Mouse (Mus musculus) v-Abl transformed pro-B cells (cell line): ENCODE data around the gene Psmb1.

Experiments used
- in situ Hi-C, 2 experiments: fragments of 400-800 bp; cut with MboI; formaldehyde crosslinking; loops; one replicate each; pipeline ENCODE4 v1.15.1; 2025; ENCODE audit not compliant: unreplicated experiment in 2 of 2

Psmb1 gene

DNA sequence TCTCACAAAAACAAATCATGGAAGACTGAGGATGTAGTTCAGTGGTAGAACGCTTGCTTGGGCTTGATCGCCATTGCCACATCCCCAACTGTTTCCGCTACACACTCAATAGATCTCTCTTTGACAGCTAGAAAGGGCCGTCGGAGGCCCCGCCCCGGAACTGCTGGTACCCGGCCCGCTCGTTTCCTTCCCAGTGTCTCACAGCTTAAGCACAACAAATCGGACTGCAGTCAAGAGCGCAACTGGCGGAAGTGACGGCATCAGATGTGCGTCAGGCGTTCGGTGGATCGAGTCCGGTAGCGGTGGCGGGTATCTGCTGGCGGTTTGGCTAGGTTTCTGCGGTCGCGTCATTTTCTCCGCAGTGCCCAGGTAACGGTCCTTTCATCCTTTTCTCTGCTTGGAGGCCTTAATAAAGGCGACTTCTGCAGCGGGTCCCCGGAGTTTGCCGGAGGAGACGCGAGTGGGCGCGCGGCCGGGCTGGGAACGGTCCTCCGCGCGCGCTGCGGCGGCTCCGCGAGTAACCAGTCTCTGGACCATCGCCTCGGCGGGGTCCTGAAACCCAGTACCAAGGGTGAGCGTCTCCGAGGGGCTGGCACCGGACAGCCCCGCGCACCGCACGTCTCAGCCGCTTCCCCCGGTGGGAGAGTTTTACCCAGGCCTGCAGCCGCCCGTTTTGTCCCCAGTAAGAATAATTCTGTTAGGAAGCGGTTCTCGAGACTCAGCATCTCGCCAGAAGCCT, at the start of gene Psmb1, which contains the start of gene Tbp:
Gene Psmb1 (minus strand): TSS at position 96 of the 739 bp plus-strand sequence.
Gene Tbp (plus strand): TSS at position 233 of the 739 bp plus-strand sequence.
- in situ Hi-C loops, result loop anchor here in 1 of 2 experiments (10.0 kb wide), 1 partner anchor 65 kb away; the partner anchor contains the start of gene Prdm9

DNA sequence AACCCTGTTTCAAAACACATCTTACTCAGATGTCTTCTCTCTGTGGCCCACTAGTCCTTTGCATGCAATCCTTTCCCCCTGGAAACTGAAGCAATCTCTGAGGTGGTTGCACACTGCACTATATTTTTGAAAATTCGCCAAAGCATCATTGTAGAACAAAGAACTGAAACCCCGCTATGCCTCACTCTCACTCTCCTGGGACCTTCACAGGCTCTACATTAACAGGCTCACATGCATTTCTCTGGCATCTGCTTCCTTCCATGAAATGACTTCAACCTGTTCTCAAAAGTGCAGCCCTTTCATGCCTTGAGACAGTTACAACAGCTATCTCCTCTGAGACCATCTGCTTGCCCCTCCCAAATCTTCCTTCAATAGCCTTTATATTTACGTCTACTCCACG, 46.9 kb upstream of the Psmb1 start:
- in situ Hi-C loops, result loop anchor here in 1 of 2 experiments (25.0 kb wide), 1 partner anchor 1316 kb away; no protein-coding TSS in a partner anchor

DNA sequence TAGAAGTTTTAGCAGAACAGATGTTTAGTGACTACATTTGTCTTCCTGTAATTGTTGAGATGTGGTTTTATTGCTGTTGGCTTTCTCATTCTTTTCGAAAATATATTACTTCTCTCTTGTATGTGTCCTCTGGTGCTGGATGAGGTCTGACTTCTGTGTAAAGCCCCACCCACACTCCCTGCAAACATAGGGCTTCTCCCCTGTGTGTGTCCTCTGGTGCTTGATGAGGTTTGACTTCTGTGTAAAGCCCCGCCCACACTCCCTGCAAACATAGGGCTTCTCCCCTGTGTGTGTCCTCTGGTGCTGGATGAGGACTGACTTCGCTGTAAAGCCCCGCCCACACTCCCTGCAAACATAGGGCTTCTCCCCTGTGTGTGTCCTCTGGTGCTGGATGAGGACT, 44.3 kb upstream of the Psmb1 start:
- in situ Hi-C loops, result loop anchor here in 1 of 2 experiments (25.0 kb wide), 1 partner anchor 1318 kb away; no protein-coding TSS in a partner anchor

DNA sequence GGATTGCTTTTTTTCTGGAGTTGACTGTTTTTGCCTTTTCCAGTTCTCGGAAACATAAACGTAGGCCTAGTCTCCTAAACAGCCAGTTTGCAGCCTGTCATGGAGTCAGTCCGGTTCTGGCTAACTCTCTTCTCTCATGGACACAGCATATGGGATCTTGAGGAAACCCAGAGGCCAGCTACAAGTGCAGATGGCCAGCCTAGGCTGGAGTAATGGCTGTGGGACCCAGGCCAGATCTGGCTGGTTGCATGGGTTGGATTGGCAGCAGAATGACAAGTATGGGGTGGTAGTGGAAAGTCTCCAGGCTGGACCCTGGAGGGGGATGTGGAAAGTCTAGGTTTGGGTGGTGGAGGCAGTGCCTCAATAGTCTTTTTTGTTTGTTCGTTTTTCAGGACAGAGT, 40.8 kb upstream of the Psmb1 start:
- in situ Hi-C loops, result loop anchor here in 1 of 2 experiments (25.0 kb wide), 1 partner anchor 1322 kb away; no protein-coding TSS in a partner anchor

- in situ Hi-C loops, result loop anchor here in 1 of 2 experiments (25.0 kb wide), 1 partner anchor 1326 kb away; no protein-coding TSS in a partner anchor
Observed at GRCm38 (mm10) chr17:15536457-15536904, 36.9 kb upstream of the Psmb1 start.

GRCm38 (mm10) chr17:15535943-15536342, 36.4 kb upstream of the Psmb1 start:
- in situ Hi-C loops, result loop anchor here in 1 of 2 experiments (25.0 kb wide), 1 partner anchor 1326 kb away; no protein-coding TSS in a partner anchor

DNA sequence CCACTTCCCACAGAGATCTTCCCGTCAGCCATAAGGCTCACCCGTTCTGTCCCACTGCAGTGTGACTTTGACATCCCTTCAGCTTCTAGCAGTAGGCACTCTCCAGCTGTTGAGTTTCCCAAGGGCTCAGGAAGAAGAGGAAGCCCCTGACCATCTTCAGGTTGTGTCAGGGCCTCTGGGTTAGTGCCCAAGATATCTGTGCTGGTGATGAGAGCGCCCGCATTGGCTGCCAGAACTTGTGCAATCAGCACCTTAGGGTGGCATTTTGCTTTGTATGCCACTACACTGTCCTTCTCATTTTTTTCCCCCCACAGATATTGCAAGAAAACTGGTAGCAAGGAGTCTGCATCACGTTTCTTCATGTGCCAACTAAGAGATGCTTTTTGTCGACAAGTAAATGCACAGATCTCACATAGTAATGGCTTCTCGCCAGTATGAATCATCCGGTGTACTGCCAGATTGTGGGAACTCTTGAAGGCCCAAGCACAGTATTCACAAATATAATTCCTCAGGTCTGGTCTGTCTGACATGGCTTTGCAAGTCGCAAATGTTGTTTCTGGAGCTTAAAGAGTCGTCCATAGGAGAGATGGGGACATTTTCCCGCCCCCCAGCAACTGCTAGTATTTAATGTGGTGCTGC, 35.7 kb upstream of the Psmb1 start:
- in situ Hi-C loops, result loop anchor here in 1 of 2 experiments (25.0 kb wide), 1 partner anchor 1327 kb away; no protein-coding TSS in a partner anchor

GRCm38 (mm10) chr17:15530141-15530540, 30.6 kb upstream of the Psmb1 start:
- in situ Hi-C loops, result loop anchor here (5.0 to 25.0 kb wide), 2 partner anchors 247 to 1332 kb away; no protein-coding TSS in a partner anchor

GRCm38 (mm10) chr17:15528887-15529286, 29.3 kb upstream of the Psmb1 start:
- in situ Hi-C loops, result loop anchor here (10.0 to 25.0 kb wide), 3 partner anchors 186 to 1333 kb away; no protein-coding TSS in a partner anchor

DNA sequence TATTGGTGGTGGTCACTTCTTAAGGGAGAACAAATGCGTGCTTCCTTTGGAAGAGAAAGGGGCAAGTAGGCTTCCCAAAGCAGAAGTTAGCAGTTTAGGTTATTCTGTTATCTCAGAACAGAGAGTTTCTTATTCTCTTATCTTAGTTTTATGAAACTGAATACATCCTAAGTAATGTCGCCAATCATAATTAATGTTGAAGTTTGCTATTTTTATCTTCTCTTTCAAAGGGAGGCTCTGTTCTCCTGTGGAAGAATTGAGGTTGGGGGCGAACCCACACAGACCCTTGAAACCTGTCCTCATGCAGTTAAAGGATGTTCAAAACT, 28.2 kb upstream of the Psmb1 start:
- in situ Hi-C loops, result loop anchor here (10.0 to 25.0 kb wide), 3 partner anchors 187 to 1335 kb away; no protein-coding TSS in a partner anchor

- in situ Hi-C loops, result loop anchor here (10.0 to 25.0 kb wide), 3 partner anchors 188 to 1335 kb away; no protein-coding TSS in a partner anchor
Observed at GRCm38 (mm10) chr17:15526986-15527810, 27.6 kb upstream of the Psmb1 start, which contains the start of gene Pdcd2. Gene Pdcd2 (minus strand): TSS chr17:15527301.

GRCm38 (mm10) chr17:15526304-15526703, 26.8 kb upstream of the Psmb1 start:
- in situ Hi-C loops, result loop anchor here (10.0 to 25.0 kb wide), 3 partner anchors 188 to 1336 kb away; no protein-coding TSS in a partner anchor

DNA sequence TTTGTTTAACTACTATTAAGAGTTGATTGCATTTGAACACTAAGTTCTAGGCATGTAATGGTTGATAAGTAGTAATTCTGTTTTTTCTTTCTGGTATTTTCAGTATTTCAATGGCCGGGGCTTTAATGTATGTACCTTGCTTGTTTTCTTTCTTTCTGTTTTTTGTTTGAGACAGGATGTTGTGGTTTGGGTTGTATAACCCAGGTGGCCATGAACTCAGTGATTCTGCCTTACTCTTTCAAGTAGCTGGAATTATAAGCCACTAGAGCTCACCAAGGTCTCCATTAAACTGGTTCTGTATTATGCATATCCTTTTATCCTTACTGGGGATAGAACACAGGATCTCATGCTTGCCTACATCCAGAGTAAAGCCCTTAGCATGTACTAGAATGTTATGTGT, 19.2 kb upstream of the Psmb1 start:
- in situ Hi-C loops, result no loop called here

- in situ Hi-C loops, result no loop called here
Observed at GRCm38 (mm10) chr17:15518186-15518585, 18.6 kb upstream of the Psmb1 start.

- in situ Hi-C loops, result no loop called here
Observed at GRCm38 (mm10) chr17:15517776-15518175, 18.2 kb upstream of the Psmb1 start.

- in situ Hi-C loops, result no loop called here
Observed at GRCm38 (mm10) chr17:15510694-15511093, 11.1 kb upstream of the Psmb1 start.

DNA sequence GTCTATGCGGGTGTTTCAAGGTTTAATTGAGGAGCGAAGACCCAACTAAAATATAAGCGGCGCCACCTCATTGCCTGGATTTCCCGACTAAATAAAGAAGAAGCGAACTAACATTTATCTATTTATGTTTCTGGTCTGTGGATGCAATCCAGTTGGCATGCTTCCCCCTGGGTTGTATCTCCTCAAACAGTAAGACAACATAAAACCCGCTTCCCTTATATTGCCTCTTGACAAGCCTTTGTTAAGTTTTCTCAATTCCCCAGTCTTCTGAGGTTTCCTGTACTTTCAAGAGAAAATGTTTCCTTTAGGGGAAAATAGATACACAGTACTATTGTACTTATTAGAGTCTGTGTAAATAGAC, 818 bp downstream of the Psmb1 start:
- in situ Hi-C loops, result loop anchor here in 1 of 2 experiments (10.0 kb wide), 1 partner anchor 66 kb away; the partner anchor contains the start of gene Prdm9

DNA sequence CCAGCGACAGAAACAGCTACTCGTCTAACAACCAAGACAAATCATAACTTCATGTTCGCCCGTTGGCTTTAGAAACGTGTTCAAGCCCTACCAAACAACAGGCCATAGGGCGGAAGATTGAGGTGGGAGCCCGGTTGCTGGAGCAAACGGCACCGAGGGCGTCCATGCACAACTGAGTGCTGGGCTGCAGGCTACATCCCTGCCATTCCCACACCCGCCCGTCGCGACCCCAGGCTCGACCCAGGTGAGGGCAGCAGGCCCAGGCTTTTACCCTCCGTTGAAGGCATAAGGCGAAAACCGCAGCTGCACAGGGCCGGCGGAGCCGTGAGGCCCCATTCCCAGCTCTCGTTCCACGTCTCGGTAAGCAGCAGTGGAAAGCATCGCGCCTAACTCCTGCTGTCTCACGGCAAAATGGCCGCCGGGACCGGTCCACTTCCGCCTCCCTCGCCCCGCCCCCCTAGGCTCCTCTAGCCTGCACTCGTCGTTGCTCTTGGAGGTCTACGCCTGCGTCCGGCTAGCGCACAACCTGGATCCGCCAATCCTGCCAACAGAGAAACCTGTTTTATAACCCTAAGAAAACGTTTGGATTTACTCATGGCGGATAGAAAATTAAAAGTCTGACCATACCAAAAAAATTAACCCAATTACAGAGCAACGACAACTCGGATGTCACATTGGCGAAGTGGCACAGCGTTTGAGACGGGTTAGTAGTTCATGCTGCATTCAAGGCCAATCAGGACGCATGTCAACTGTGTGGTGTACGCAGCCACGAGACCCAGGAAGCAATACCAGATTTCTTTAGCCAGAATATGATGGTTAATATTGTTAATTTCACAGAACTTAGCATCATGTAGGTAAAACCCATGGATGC, 1.4 kb downstream of the Psmb1 start:
- in situ Hi-C loops, result loop anchor here in 1 of 2 experiments (10.0 kb wide), 1 partner anchor 67 kb away; the partner anchor contains the start of gene Prdm9

- in situ Hi-C loops, result loop anchor here in 1 of 2 experiments (10.0 kb wide), 1 partner anchor 74 kb away; the partner anchor contains the start of gene Prdm9
Observed at GRCm38 (mm10) chr17:15490542-15490941, 9.0 kb downstream of the Psmb1 start.
